Mouse (Mus musculus) kidney, embryonic 16.5 days (tissue): Measurements from ENCODE around the gene Cdc20. TPM values are rescaled to one million over a fixed set of nuclear protein-coding genes. Genes with fewer than 3 reads are reported as not detected.

ENCODE experiments used
- ATAC-seq: fragments of 200-750 bp; cut with Nextera tagmentation; 2 replicates; pipeline ENCODE4 v1.8.0; 2017; ENCODE audit warnings: moderate TSS enrichment; ENCODE audit not compliant: low FRiP score, low TSS enrichment
- H3K27ac ChIP-seq: fragments of 300-500 bp; sonication (generic); 2 replicates; pipeline ENCODE4 v1.5.1; 2014; ENCODE audit warnings: low read length
- H3K27me3 ChIP-seq: fragments of 300-500 bp; sonication (generic); 2 replicates; pipeline ENCODE4 v1.6.1; 2014; ENCODE audit warnings: low read length, control low read depth, mixed read lengths; ENCODE audit not compliant: insufficient read depth
- H3K36me3 ChIP-seq: fragments of 300-500 bp; sonication (generic); 2 replicates; pipeline ENCODE4 v1.6.1; 2014; ENCODE audit warnings: low read length, control low read depth, mixed read lengths; ENCODE audit not compliant: insufficient read depth
- H3K4me1 ChIP-seq: fragments of 300-500 bp; sonication (generic); 2 replicates; pipeline ENCODE4 v1.6.1; 2014; ENCODE audit warnings: low read length, control low read depth, mixed read lengths; ENCODE audit not compliant: insufficient read depth
- H3K4me2 ChIP-seq: fragments of 300-500 bp; sonication (generic); replicated peaks from 2 replicates; pipeline ENCODE4 v1.6.1; 2014; ENCODE audit warnings: low read depth, low read length
- H3K4me3 ChIP-seq: fragments of 300-500 bp; sonication (generic); 2 replicates; pipeline ENCODE4 v1.5.1; 2014; ENCODE audit warnings: mild to moderate bottlenecking, low read length
- H3K9ac ChIP-seq: fragments of 300-500 bp; sonication (generic); replicated peaks from 2 replicates; pipeline ENCODE4 v1.6.1; 2014; ENCODE audit warnings: low read length
- H3K9me3 ChIP-seq: fragments of 300-500 bp; sonication (generic); 2 replicates; pipeline ENCODE4 v1.6.1; 2016; ENCODE audit warnings: low read length, control low read depth
- WGBS: fragments of 180-500 bp; shearing (Covaris S2); extraction: QIAGEN DNeasy Blood & Tissue Kit; methylation state at CpG from one replicate; pipeline ENCODE4 v1.1.7; 2014; 5-methylcytosine and 5-hydroxymethylcytosine counted together
- polyA plus RNA-seq: library from polyadenylated mRNA; unstranded; fragments of >200 nt; fragmentation: Nextera tagmentation; extraction: Ambion mirVana; gene quantifications from 2 replicates; pipeline ENCODE4 v1.2.1, GENCODE M21; 2015

The Cdc20 gene
- polyA plus RNA-seq: 284 and 293 TPM in 2 replicates

DNA sequence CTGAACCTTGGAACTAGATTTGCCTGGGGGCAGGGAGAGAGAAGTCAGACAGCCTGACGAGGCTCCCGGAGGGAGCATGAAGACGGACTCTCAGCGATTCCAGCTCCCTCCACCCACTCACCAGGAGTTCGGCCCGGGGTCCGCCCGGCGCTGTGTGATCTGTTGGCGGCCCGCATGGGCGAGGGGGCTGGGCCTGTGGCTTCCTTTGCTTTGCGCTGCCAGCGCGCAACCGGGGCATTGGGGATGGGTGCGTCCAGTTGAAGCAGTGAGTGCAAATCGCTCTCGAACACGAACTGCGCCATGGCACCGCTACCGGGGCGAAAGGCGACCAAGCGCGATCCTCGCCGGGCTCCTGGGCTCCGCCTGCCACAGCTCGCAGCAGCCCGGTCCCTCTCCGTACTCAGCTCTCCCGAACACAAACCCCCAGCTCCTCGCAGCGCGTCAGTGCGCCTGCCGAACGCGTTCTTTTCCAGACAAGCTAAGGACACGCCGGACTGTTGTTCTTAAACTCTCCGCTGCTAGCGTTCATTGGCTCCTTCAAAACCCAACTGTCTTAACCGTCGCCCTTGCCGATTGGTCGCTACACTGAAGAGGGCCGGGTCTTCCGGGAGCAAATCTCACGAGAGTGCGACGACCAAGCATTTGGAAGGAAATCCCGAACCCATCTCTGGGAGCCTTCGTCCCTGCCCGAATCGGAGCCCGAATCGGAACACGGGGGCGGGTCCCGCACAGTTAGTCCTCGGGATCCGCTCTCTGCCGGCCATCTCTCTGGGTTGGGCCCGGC is at the start of gene Cdc20:
TSS of gene Cdc20 (minus strand) at position 533 of the 784 bp plus-strand sequence.
- ATAC-seq: peak; percentile 96
- H3K4me2 ChIP-seq: peak within 1 kb of the TSS; percentile 96
- H3K36me3 ChIP-seq: peaks cover 27% of the 10 kb centered on the region
- peak within 1 kb of the TSS; percentile 94 for H3K27ac ChIP-seq
- H3K4me1 ChIP-seq: peaks cover 42% of the 10 kb centered on the region
- peak within 1 kb of the TSS; percentile 82 for H3K4me3 ChIP-seq
- no peaks in the 10 kb centered on the region for H3K27me3 ChIP-seq
- under 1% methylated on average over 67 of the region's 67 CpGs for WGBS
- H3K9me3 ChIP-seq: no peaks in the 10 kb centered on the region
- peak within 1 kb of the TSS; percentile 90 for H3K9ac ChIP-seq

DNA sequence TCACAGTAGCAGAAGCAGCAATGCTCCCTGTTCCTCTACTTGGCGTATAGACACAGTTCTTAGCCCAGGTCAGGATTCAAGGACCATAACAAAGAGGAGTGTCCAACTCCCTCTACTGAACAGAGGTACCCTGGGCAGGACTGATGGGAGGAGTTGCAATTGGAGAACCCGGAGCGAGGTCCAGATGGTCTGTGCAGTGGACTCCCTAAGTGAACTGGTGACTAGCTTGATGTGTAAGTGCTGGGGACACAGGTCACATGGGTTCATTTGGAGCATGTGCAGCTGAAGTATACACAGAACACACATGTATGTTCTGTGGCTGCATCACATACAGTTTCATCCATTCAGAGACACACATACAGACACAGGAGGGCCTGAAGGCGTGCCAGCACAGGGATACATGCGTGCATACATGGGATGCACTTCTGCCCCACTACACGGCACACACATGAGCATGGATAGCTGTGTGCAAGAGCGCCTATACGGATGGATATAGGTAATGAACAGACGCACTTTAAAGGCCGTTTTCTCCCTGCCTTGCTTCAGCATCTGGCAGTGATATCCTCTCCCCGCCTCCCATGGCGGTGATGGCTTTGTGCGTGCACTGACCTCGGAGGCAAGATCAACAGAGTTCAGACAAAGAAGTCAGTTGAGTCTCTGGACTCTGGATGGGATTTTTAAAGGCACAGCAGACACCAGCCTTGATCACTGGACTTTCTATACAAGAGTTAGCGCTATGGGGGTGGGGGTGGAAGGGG is 39.8 kb upstream of the Cdc20 start:
- 46% methylated on average over 15 of the region's 15 CpGs for WGBS

DNA sequence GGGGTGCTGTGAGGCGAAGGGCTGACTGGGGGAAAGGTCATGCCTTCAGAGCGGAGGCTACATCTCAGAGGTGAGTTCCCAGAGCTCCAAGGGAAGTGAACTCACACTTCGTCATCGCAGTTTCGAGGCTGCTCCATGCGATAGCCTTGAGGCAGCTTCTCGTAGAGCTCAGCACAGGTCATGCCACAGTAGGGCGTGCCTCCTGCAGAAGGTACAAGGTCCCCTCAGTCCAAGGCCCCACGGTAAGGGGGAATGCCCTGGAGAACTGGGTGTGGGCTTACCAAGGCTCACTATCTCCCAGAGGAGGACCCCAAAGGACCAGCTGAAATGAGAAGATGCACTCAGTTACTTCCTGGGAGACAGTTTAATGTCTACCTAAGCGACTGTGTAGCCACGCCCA is 35.5 kb upstream of the Cdc20 start:
- H3K36me3 ChIP-seq: no peaks in the 10 kb centered on the region
- H3K27me3 ChIP-seq: no peaks in the 10 kb centered on the region
- no peak for ATAC-seq
- H3K9me3 ChIP-seq: no peaks in the 10 kb centered on the region
- H3K4me2 ChIP-seq: no peak overlapping the region
- no peak overlapping the region for H3K4me3 ChIP-seq
- H3K4me1 ChIP-seq: 0 out of 2 replicates have a peak, but pooled peaks cover 6% of the 10 kb centered on the region
- H3K9ac ChIP-seq: no peak overlapping the region
- H3K27ac ChIP-seq: no peak overlapping the region
- 90% methylated on average over 11 of the region's 11 CpGs for WGBS

More for the DNA sequence above, 39.8 kb upstream of the Cdc20 start:
- no peaks in the 10 kb centered on the region for H3K4me1 ChIP-seq
- no peaks in the 10 kb centered on the region for H3K27me3 ChIP-seq
- H3K4me2 ChIP-seq: no peak overlapping the region
- H3K4me3 ChIP-seq: no peak overlapping the region
- ATAC-seq: no peak
- H3K27ac ChIP-seq: no peak overlapping the region
- no peaks in the 10 kb centered on the region for H3K9me3 ChIP-seq
- no peak overlapping the region for H3K9ac ChIP-seq
- no peaks in the 10 kb centered on the region for H3K36me3 ChIP-seq

DNA sequence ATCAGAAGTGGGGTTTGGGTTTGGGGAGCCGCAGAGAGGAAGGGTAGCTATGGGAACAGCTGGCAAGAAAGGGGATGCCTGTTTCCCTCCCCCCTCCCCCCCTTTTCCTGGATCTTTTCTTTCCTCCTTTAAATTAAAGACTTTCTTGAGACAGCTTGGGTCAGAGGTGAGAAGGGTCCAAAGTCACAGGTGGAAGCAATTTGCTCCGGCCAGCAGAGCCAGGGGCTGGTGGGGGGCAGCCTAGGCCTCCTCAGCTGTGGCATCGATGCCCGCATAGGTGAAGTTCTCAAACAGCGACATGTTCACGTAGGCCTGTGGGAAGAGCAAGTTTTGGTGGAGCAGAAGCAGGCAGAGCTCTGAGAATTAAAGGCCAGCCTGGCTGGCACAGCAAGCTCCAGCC is 34.1 kb upstream of the Cdc20 start:
- no peak for ATAC-seq
- no peaks in the 10 kb centered on the region for H3K9me3 ChIP-seq
- H3K27ac ChIP-seq: no peak overlapping the region
- H3K4me3 ChIP-seq: no peak overlapping the region
- H3K4me2 ChIP-seq: no peak overlapping the region
- H3K4me1 ChIP-seq: 0 out of 2 replicates have a peak, but pooled peaks cover 6% of the 10 kb centered on the region
- H3K9ac ChIP-seq: no peak overlapping the region
- 49% methylated on average over 6 of the region's 6 CpGs for WGBS
- no peaks in the 10 kb centered on the region for H3K36me3 ChIP-seq
- H3K27me3 ChIP-seq: no peaks in the 10 kb centered on the region

DNA sequence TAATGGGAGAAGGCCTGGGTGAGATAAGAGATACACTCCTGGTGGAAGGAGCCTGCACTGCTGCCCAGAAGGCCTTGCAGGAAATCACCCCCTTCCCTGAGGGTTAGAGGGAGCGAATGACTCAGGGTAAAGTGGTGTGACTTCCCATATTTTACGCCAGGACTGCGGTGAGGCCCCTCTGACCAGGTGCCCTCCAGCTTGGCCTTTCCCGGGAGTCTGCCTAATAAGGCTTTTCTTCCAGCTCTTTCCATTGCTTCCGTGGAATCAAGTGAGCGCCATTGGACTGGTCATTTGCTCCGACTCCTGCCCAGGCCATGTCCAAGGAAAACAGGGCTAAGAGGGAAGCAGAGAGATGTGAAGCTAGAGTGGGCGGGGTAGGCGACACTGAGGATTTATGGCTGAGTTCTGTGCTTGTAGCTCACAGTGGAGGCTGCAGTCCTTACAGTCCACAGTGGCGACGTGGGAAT is 28.6 kb upstream of the Cdc20 start:
- Histone ChIP-seq H3K27ac (peak overlapping the region; percentile 61; the same call in 1 of the 2 replicates), H3K4me1 (peaks cover 4% of the 10 kb centered on the region; the same call in 1 of the 2 replicates), H3K4me3 (peak overlapping the region; percentile 5; the same call in 1 of the 2 replicates), H3K36me3 (no peaks in the 10 kb centered on the region), H3K27me3 (no peaks in the 10 kb centered on the region; the same call in 1 of the 2 replicates), H3K9ac (peak overlapping the region; percentile 3), H3K9me3 (no peaks in the 10 kb centered on the region), H3K4me2 (peak overlapping the region; percentile 37)
- 5% methylated on average over 11 of the region's 11 CpGs for WGBS
- peak; percentile 81 for ATAC-seq

DNA sequence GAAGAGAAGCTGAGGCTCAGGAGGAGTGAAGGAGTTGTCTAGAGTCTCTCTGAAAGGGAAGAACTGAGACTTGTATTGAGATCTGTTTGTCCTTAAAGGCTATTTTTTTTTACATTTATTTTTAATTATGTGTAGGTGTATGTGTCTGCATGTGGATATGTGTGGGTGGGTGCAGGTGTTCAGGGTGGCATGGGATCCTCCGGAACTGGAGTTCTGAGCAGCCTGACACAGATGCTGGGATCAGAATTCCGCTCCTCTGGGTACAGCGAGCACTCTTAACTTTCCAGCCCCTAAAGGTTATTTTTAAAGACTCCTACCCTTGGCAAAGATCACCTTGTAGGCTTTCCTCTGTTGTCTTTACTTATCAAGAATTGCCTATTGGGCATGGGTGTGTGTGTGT is 27.8 kb upstream of the Cdc20 start:
- WGBS: 94% methylated on average over 3 of the region's 3 CpGs
- ATAC-seq: no peak

DNA sequence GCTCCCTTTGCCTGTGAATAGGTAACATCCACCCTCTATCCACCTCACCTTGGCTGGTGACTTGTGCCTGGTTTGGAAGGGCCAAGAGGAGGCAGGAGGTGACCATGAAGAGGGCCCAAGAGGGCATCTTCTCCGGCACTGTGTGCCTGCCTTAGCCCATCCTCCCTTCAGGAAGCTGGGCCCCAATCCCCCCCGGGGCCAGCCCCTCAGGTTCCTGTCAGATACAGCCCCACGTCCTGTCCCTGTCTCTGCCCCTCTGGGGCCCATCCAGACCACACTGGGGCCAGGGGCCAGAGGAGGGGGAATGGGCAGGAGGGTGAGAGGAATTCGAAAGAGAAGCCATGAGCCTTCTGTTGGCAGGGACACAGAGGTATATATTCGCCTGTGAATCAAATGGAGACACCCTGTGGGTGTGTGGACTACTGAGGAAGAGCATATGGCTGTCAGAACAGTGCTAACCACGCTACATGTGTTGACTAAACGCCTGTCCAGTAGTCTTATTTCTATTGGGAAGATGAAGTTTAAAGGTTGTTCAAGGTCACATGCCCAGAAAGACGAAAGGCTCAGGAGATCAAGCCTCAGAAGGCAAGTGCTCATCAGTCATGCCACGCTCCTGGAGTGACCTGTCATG is 20.3 kb upstream of the Cdc20 start, which contains the start of gene Mpl:
TSS of gene Mpl (minus strand) at position 169 of the 631 bp plus-strand sequence.
- Histone ChIP-seq H3K27ac (no peak within 1 kb of the TSS), H3K36me3 (no peaks in the 10 kb centered on the region), H3K27me3 (no peaks in the 10 kb centered on the region; the same call in 1 of the 2 replicates), H3K9ac (no peak within 1 kb of the TSS), H3K4me2 (no peak within 1 kb of the TSS), H3K4me1 (no peaks in the 10 kb centered on the region), H3K9me3 (no peaks in the 10 kb centered on the region), H3K4me3 (no peak within 1 kb of the TSS)
- no peak for ATAC-seq
- WGBS: 62% methylated on average over 9 of the region's 9 CpGs

More for the DNA sequence above, 27.8 kb upstream of the Cdc20 start:
- Histone ChIP-seq H3K4me1 (peaks cover 4% of the 10 kb centered on the region; the same call in 1 of the 2 replicates), H3K9ac (no peak overlapping the region), H3K36me3 (no peaks in the 10 kb centered on the region), H3K9me3 (no peaks in the 10 kb centered on the region), H3K4me3 (no peak overlapping the region), H3K4me2 (no peak overlapping the region), H3K27ac (no peak overlapping the region), H3K27me3 (no peaks in the 10 kb centered on the region; the same call in 1 of the 2 replicates)

DNA sequence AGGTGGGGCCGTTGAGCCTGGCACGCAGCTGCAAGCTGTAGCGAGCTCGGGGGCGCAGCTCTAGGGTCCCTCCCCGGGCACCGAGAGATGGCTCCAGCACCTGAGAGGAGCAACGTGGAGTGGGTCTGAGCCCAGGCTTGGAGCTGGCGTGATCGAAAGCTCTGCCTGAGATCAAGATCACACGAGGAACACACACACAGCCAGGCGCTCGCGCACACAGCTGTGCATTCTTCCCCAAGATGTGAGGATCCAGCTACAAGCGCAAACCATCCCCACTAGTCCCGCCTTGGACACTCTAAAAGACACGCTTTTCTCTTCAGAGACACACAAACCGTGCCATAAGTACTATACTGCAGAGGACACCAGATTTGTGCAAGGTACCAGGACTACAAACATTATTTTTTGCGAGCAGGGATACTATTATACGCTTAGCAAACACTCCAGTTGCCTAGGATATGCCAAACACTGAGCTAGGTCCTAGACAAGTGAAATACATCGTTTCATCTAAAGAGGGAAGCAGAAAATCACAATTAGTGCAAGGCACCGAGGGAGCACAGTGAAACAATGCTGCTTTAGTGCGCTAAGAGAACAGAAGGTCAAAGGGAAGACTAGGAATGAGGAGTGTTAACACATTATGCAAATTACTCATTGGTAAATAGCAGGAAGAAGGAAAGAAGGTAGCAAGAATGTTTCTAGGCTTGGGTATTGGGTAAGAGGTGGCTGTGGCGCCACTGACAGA is 9.4 kb upstream of the Cdc20 start:
- H3K9me3 ChIP-seq: no peaks in the 10 kb centered on the region
- ATAC-seq: peak; percentile 5; the same call in 1 of the 2 replicates

More for the DNA sequence above, 9.4 kb upstream of the Cdc20 start:
- Histone ChIP-seq H3K4me3 (peak overlapping the region; percentile 39), H3K36me3 (no peaks in the 10 kb centered on the region), H3K27me3 (no peaks in the 10 kb centered on the region), H3K27ac (no peak overlapping the region), H3K4me2 (peak overlapping the region; percentile 68), H3K4me1 (0 out of 2 replicates have a peak, but pooled peaks cover 6% of the 10 kb centered on the region), H3K9ac (peak overlapping the region; percentile 56)
- WGBS: 35% methylated on average over 24 of the region's 24 CpGs
